Mouse (Mus musculus): ENCODE measurements around the gene Rpl22.

DNA sequence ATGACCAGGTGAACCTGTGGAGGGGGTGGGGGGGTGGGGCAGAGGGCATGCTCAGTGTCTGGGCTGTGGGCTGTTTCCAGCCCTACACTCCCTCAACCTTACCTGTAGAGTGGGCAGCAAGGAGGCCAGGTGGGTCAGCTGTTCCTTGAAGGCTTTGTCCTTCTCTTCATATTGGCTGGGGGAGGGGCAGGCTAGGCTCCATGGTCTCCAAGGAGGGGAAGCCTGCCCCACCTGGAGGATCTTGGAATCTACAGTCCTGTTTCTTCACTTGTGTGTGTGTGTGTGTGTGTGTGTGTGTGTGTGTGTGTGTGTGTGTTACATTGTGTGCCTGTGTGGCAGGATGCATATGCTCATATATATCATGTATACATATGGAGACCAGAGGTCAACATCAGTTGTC, 11.6 kb upstream of the Rpl22 start:
- TF ChIP-seq POLR2A (IDR thresholded peaks at IDR 0.05; ENCODE audit: control insufficient read depth, low read depth, low read length) (no peak), CTCF (IDR thresholded peaks at IDR 0.05; ENCODE audit: control insufficient read depth, insufficient read depth, insufficient replicate concordance, low read depth, low read length) (no peak)

Measured in testis, adult 2 months (tissue).